Mouse (Mus musculus): ENCODE data around the gene Lcn2. TPM values are rescaled to one million over a fixed set of nuclear protein-coding genes. Genes with fewer than 3 reads are reported as not detected.

Gene Lcn2
- total and polyA plus RNA-seq, 3 experiments: not detected

DNA sequence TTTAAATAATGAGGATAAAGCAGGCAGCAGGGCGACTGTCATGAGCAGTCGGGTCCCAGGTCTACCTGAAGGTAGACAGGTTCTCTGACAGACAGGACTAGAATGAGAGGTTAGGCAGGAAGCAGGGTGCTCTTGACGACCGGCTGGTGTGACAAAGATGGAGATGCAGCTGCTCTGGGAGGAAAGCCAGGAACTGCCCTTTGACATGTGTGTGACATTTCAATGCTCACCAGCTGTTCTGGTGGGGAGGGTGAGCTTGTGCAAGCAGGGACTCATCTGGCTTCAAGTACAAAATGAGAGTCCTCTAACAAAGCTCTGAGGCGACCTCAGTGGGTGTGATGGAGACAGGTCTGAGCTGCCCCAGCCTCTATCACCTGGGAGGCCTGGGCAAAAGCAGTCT is 25.9 kb upstream of the Lcn2 start:
- H3K4me1 ChIP-seq (ENCODE audit: control insufficient read depth in 1 of 2, insufficient read depth in 2 of 2): no peaks in the 10 kb centered on the region
- H3K27ac ChIP-seq (ENCODE audit: insufficient read depth, low read depth): no peak overlapping the region
- TF ChIP-seq ZMIZ1 (IDR thresholded peaks at IDR 0.05; ENCODE audit: low read depth, low read length) (no peak), ETS1 (conservative IDR thresholded peaks at IDR 0.05; ENCODE audit: low read depth, low read length) (no peak), PAX5 (IDR thresholded peaks at IDR 0.05; ENCODE audit: low read length) (no peak), IRF4 (IDR thresholded peaks at IDR 0.05; ENCODE audit: low read depth, low read length) (no peak), CHD1 (IDR thresholded peaks at IDR 0.05; ENCODE audit: low read depth, low read length) (no peak), KAT2A (IDR thresholded peaks at IDR 0.05; ENCODE audit: insufficient replicate concordance, low read length) (no peak), HCFC1 (IDR thresholded peaks at IDR 0.05; ENCODE audit: low read depth, low read length) (no peak), JUN (IDR thresholded peaks at IDR 0.05; ENCODE audit: insufficient read depth, low read depth, low read length) (no peak), USF2 (conservative IDR thresholded peaks at IDR 0.05; ENCODE audit: low read depth, low read length) (no peak), MAFK (IDR thresholded peaks at IDR 0.05; ENCODE audit: insufficient replicate concordance, low read length) (no peak), POLR2A (IDR thresholded peaks at IDR 0.05; ENCODE audit: low read depth, low read length) (no peak), BHLHE40 (IDR thresholded peaks at IDR 0.05; ENCODE audit: low read depth, low read length) (no peak), MEF2A (IDR thresholded peaks at IDR 0.05; ENCODE audit: borderline replicate concordance, low read depth, low read length) (no peak)
- in situ Hi-C loops (cut with MboI; ENCODE audit: low pct_ligation_motif_present, low pct_unique_long_range_greater_than_20kb, low sequenced_read_pairs) (no loop called here), dilution Hi-C loops (cut with MboI; ENCODE audit: extremely low pct_ligation_motif_present, extremely low pct_unique_long_range_greater_than_20kb, low sequenced_read_pairs) (no loop called here)
- no peak overlapping the region for H3K9ac ChIP-seq (ENCODE audit: insufficient read depth, low read depth)
- no peaks in the 10 kb centered on the region for H3K79me2 ChIP-seq (replicated peaks; ENCODE audit: control insufficient read depth, extremely low read depth, insufficient read depth, poor library complexity, severe bottlenecking)
- no peaks in the 10 kb centered on the region for H3K9me3 ChIP-seq (replicated peaks; ENCODE audit: low read length)
- H3K36me3 ChIP-seq (replicated peaks in 1 of 2; ENCODE audit: control insufficient read depth in 1 of 2, insufficient read depth in 1 of 2, low read length in 1 of 2): peaks cover 41 to 55% of the 10 kb centered on the region in 2 experiments
- H3K4me2 ChIP-seq (ENCODE audit: insufficient read depth, low read depth, poor library complexity, severe bottlenecking): no peak overlapping the region
- H3K27me3 ChIP-seq (replicated peaks): no peaks in the 10 kb centered on the region
- no peak overlapping the region for H3K4me3 ChIP-seq (replicated peaks in 1 of 3; ENCODE audit: low read depth in 2 of 3, low read length in 2 of 3, poor library complexity in 1 of 3)
- DNase-seq (ENCODE audit: extremely low read depth): no peak

DNA sequence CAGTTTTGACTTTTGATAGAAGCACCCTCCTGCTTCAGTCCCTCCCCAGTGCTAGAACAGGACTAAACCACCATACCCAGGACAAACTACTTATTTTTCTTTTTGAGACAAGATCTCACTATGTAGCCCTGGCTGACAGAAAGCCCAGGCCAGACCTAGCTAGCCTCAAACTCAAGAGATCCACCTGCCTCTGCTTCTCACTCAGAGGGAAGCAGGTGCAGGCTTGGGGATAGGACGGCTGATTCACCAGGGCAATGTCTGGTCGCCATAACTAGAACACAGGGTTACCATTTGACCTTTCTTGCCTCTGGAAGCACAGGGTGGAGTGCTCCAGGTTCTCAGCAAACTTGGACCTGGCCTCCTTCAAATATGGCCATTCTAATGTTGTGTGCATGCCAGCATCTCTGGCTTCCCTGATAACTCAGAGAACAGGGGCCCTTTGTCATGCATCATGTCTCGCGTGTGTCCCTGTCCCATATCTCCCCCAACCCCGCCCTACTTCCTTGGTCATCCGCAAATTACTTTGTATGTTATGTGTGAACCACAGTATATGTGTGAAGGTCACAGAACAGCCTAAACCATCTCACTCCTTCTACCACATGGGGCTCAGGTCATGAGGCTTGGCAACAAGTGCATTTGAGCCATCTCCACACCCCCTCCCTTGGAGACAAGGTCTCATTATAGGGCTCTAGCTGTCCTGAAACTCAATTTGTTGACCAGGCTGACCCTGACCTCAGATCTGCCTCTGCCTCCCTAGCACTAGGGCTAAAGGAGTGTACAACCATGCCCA is 24.9 kb upstream of the Lcn2 start:
- no peak for DNase-seq (ENCODE audit: extremely low read depth)
- in situ Hi-C loops (cut with MboI; ENCODE audit: low pct_ligation_motif_present, low pct_unique_long_range_greater_than_20kb, low sequenced_read_pairs): no loop called here
- Histone ChIP-seq H3K4me2 (ENCODE audit: insufficient read depth, low read depth, poor library complexity, severe bottlenecking) (no peak overlapping the region), H3K36me3 (replicated peaks in 1 of 2; ENCODE audit: control insufficient read depth in 1 of 2, insufficient read depth in 1 of 2, low read length in 1 of 2) (peaks cover 31 to 45% of the 10 kb centered on the region in 2 experiments), H3K9ac (ENCODE audit: insufficient read depth, low read depth) (no peak overlapping the region), H3K27ac (ENCODE audit: insufficient read depth, low read depth) (no peak overlapping the region), H3K9me3 (replicated peaks; ENCODE audit: low read length) (no peaks in the 10 kb centered on the region), H3K4me1 (ENCODE audit: control insufficient read depth in 1 of 2, insufficient read depth in 2 of 2) (no peaks in the 10 kb centered on the region), H3K27me3 (replicated peaks) (no peaks in the 10 kb centered on the region), H3K4me3 (replicated peaks in 1 of 3; ENCODE audit: low read depth in 2 of 3, low read length in 2 of 3, poor library complexity in 1 of 3) (no peak overlapping the region), H3K79me2 (replicated peaks; ENCODE audit: control insufficient read depth, extremely low read depth, insufficient read depth, poor library complexity, severe bottlenecking) (no peaks in the 10 kb centered on the region)
- TF ChIP-seq RCOR1 (conservative IDR thresholded peaks at IDR 0.05; ENCODE audit: low read depth, low read length) (no peak), IRF4 (IDR thresholded peaks at IDR 0.05; ENCODE audit: low read depth, low read length) (no peak)
- dilution Hi-C loops (cut with MboI; ENCODE audit: extremely low pct_ligation_motif_present, extremely low pct_unique_long_range_greater_than_20kb, low sequenced_read_pairs): no loop called here
